Mouse (Mus musculus) myocyte (in vitro differentiated cells): ENCODE measurements around the gene Gpr158.

Experiments
- CEBPB ChIP-seq: IDR thresholded peaks from 2 replicates; pipeline ENCODE4 v1.6.1; 2011; ENCODE audit warnings: mild to moderate bottlenecking, moderate library complexity; ENCODE audit not compliant: poor library complexity, insufficient read depth, severe bottlenecking
- E2F4 ChIP-seq: IDR thresholded peaks from one replicate; pipeline ENCODE4 v1.6.1; 2011; ENCODE audit warnings: mild to moderate bottlenecking, control low read depth, moderate library complexity; ENCODE audit not compliant: insufficient read depth
- MAX ChIP-seq: IDR thresholded peaks from one replicate; pipeline ENCODE4 v1.6.1; 2011; ENCODE audit warnings: low read depth, mild to moderate bottlenecking, control low read depth
- MYOG ChIP-seq, 3 experiments: IDR thresholded peaks; one replicate each; pipeline ENCODE4 v1.6.1; 2011; ENCODE audit warnings: control low read depth in 2 of 3, low read depth in 2 of 3, mild to moderate bottlenecking in 2 of 3; ENCODE audit not compliant: insufficient read length in 2 of 3, control insufficient read depth in 1 of 3, insufficient read depth in 1 of 3
- POLR2A ChIP-seq: IDR thresholded peaks from one replicate; pipeline ENCODE4 v1.6.1; 2011; ENCODE audit warnings: low read depth, mild to moderate bottlenecking, control low read depth, moderate library complexity; ENCODE audit not compliant: insufficient read length
- POLR2AphosphoS2 ChIP-seq: IDR thresholded peaks from one replicate; pipeline ENCODE4 v1.6.1; 2011; ENCODE audit warnings: low read depth, control low read depth; ENCODE audit not compliant: insufficient read length
- TCF12 ChIP-seq: IDR thresholded peaks from one replicate; pipeline ENCODE4 v1.6.1; 2011; ENCODE audit warnings: mild to moderate bottlenecking, control low read depth; ENCODE audit not compliant: poor library complexity, insufficient read depth, severe bottlenecking
- TCF3 ChIP-seq: IDR thresholded peaks from one replicate; pipeline ENCODE4 v1.6.1; 2011; ENCODE audit warnings: low read depth, control low read depth; ENCODE audit not compliant: insufficient read length
- USF1 ChIP-seq: IDR thresholded peaks from one replicate; pipeline ENCODE4 v1.6.1; 2011; ENCODE audit warnings: low read depth, mild to moderate bottlenecking, control low read depth, moderate library complexity

GRCm38 (mm10) chr2:21864061-21864460 lies 496.7 kb downstream of the Gpr158 start:
- TF ChIP-seq POLR2A (no peak), USF1 (no peak), MYOG (IDR thresholded peaks at IDR 0.05; ENCODE audit: control insufficient read depth in 1 of 3, insufficient read depth in 1 of 3, insufficient read length in 2 of 3, low read depth in 2 of 3) (no peak), MAX (no peak), E2F4 (no peak), TCF3 (no peak), POLR2AphosphoS2 (no peak), CEBPB (no peak), TCF12 (no peak)
